Mouse (Mus musculus): ENCODE data around the gene Kcnj3.
"Not testable (repeated sequence)": the region's sequence is repeated elsewhere in the genome, so short reads cannot be mapped to it uniquely, and the experiment has no call there.

The Kcnj3 gene

DNA sequence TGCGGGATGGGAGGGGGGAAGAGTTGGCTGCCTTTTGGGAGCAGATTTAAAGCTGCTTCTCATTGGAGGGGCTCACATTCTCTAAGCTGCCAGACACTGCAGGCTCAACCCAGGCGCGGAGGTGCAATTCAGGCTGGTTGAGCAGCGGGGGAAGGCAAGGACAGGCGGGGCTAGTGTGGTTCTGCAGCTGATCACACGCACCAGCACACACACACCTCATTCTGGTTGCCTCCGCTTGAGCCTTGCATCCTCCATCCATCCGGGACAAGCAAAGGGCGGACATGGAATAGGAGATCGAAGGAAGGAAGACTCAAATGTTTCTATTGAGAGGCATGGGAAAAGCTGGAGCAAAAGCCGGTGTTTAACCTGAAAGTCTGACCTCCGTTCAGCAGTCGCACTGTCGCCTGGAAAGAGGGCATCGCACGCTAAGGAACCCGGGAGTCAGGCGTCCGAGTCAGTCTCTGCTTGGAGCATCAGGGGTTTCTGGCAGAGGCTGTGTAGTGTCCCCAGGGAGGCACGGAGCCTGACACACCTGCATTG, at the start of gene Kcnj3:
Kcnj3 (plus strand) TSS at position 250 of the 540 bp plus-strand sequence.
- DNase-seq (ENCODE audit: low spot score): no peak

DNA sequence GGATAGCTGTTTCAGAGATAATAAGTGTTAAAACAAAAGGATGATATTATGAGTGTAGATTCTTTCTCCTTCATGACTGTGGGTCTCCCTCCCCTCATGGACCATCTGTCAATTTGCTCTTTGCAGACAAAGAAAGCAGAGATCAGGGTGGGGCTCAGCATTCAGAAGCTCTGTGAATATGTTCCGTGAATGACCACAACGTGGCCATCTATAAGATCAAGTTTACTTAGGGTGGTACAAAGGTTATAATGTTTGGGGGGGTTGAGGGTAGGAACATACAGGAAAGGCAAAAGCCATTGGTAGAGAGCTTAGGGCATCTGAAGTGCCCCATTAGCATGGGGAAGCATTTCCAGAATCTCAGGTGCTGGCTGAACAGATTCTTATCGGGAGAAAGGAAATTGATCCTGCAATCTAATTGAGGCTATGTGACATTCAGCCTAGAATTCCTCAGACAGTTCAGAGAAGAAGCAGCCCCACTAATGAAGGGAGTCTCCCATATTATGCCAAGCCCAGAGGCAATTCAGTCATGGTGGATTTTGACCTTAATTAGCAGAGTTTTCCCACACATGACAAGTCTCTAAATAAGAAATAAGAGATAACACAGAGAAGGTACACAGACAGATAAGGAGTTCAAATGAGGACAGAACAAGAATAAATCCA, 45.3 kb upstream of the Kcnj3 start:
- DNase-seq (ENCODE audit: low spot score): no peak

DNA sequence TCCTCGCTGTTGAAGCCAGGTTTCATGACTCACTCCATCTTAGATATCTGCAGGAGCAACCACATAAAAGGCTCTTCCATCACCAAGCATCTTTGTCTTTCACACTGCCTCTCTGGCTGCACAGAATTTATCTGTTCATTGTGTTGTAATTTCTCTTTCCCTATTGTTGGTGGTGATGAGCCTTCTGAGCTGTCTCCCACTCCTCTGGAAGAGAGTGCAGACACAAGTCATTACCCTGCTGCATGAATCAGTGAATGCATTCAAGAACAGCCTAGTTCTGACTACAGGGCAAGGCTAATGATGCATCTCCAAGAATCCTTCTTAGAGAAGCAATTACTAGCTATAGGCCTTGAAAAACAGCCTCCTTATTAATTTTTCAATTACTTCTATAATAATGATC, 30.5 kb upstream of the Kcnj3 start:
- DNase-seq (ENCODE audit: low spot score): no peak

DNA sequence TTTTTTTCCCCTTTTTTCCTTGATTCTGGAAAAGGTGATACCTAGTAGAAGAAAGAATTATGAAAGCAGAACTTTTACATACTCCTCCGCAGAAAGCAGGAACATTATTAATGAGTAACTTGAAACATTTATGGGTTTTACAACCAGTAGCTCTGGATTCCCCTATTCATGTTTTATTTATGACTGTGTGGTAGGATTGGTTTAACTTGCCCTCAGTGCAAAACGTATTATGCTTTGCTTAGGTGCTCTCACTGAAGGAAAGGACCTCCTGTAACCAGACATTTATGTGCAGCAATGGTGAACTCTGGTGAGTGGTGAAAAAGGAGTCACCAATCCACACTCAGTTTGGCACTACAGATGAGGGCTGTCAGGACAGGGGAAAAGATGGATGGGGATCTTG, 8.1 kb upstream of the Kcnj3 start:
- no peak for DNase-seq (ENCODE audit: low spot score)

DNA sequence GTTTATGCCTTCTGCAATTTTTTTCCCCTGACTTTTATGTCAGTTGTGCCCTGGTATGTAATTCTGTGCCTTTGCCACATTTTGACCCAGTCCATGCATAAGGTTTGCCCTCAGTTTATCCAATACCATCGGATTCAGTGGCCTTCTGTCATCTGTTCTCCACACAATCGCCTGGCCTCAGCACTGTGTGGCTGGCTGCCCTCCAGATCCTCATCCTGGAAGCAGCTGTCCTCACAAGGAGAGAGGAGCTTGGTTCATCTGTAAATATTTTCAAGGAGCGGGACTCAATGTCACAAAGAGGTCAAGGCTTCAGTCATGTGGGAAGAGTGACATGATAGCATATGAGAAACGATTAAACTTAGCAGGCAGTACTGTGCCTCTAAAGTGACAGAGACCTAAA, 3.7 kb upstream of the Kcnj3 start:
- DNase-seq (ENCODE audit: low spot score): peak; percentile 4

DNA sequence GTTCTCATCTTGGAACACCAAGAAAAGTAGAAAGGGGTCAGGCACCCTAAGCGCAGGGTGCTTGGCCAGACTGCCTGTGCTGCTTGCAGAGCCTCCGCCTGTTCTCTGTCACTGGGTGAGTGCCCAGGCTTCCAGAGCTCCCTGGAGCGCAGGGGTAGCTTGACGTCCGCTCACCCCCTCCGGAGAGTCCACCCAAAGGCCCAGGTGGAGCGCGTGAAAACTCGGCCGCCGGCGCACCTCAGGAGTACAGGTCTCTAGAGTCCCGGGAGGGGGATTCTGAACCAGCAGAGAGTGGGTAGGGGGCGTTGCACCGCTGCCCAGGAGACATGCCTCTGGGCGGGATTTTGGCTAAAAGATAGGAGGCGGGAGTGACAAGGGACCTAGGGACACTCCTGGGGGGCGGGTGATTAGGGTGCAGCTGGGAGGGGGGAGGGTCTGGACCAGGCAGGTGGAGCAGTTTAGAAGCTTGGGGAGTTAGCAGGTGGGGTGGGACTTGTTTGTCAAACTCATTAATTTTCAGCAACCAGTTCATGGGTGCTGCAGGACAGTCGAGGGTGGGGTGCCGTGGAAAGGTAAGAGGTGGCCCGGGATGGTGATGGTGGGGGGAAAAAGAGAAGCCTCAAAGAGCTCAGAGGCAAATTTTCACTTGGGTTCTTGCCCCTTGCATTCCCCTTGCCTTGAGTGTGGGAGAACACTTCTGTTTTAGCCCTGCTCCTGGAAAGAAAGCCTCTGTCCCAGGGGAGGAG, 664 bp downstream of the Kcnj3 start:
- no peak for DNase-seq (ENCODE audit: low spot score)

DNA sequence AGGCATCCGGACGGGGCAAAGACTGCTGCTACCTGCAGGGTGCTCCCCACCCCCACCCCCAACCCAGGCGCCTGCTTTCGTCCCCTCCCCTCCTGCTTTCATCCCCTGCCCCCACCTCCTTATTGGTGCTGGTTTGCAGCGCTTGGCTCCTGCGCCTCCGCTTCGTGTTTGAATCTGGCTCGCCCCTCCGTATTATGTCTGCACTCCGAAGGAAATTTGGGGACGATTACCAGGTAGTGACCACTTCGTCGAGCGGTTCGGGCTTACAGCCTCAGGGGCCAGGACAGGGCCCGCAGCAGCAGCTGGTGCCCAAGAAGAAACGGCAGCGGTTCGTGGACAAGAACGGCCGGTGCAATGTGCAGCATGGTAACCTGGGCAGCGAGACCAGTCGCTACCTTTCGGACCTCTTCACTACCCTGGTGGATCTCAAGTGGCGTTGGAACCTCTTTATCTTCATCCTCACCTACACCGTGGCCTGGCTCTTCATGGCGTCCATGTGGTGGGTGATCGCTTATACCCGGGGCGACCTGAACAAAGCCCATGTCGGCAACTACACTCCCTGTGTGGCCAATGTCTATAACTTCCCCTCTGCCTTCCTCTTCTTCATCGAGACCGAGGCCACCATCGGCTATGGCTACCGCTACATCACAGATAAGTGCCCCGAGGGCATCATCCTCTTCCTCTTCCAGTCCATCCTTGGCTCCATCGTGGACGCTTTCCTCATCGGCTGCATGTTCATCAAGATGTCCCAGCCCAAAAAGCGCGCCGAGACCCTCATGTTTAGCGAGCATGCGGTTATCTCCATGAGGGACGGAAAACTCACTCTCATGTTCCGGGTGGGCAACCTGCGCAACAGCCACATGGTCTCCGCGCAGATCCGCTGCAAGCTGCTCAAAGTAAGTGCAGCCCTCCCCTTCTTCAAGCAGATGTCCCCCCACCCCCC, 1.5 kb downstream of the Kcnj3 start:
- DNase-seq (ENCODE audit: low spot score): no peak

DNA sequence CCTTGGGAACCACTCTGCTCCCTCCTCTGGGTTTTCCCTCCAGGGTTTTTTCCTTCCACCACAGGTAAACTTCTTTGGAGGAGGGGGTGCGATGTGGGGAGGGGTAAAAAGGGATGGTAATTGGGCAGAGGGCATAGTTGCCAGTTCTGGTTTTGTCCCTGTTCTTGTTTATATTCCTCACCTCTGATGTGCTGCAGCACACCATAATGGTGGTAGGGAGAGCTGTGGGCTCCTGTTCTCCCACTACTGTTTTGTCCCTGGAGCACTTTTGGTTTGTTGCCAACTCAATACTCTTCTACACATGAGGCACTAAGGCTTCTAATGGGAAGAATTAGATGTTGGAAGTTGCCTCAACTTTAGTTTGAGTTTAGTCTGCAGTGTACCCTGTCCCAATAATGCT, 2.2 kb downstream of the Kcnj3 start:
- DNase-seq (ENCODE audit: low spot score): no peak

DNA sequence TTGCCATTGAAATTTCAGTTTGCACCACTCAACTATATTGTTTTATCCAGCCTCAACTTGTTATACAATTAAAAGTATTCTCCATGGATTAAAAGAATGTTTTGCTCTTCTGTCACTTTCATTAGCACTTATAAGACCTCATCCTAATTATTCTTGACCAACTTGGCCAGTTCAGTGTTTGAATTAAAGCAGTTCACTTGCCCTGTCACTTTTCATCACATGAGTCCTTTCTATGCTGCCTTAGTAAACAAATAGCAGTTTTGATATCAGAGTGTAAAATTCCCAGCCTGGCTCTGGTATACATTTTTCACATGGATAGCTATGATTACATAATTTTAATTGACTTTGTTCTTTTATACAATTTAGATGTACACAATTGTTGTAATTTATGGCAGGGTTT, 3.4 kb downstream of the Kcnj3 start:
- no peak for DNase-seq (ENCODE audit: low spot score)

DNA sequence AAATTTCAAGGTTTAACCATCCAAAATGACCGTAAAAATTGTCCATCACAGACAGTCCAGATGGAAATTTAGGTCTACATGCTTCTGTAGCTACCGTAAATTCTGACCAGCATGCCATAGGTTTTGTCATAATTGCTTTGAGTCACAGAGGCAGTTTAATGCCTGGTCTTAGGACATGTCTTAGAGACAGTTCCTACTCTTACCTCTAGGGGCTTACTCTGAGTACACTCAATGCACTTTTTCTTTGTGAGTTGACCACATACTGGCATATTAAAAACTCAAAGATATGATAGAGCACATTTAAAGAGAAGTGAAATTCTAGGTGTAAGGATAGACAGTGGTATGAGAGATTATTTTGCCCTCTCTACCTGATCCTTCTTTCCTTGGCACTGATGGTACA, 6.2 kb downstream of the Kcnj3 start:
- no peak for DNase-seq (ENCODE audit: low spot score)

DNA sequence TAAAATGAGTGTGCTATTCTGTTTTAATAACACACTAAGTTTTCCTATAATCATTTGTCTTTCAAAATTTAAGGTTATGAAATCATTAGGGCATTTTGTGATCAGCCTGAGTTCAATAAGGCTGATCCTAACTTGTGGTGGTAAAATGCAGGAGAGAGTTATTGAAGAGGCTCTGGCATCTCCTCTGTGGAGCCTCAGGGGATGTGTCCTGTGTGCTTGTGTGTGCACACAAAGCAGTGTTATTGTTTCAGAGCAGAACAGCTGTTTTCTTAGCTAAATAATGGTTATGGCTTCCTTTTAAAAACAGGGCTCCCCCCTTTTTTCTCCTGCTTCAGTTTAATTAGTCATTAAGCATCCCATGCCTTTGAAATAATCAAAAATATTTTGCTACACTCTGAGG, 11.5 kb downstream of the Kcnj3 start:
- DNase-seq (ENCODE audit: low spot score): no peak

DNA sequence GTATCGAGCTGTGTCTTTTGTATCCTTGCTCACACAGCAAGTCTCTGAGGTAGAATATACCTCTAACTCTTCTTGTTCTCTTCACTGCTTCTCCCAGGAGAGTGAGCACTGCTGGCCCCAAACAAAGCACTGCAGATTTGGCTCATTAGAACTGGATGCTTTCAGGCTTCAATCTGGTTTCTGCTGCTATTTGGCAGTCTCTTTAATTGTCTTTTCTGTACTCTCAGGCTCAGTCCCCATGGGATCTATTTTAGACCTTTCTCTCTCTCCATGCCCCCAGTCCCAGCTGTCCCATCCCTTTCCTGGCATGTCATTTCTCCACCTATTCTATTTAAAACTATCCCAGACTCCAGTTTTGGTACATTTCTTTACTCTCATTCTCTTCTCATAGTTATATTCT, 15.0 kb downstream of the Kcnj3 start:
- DNase-seq (ENCODE audit: low spot score): no peak

DNA sequence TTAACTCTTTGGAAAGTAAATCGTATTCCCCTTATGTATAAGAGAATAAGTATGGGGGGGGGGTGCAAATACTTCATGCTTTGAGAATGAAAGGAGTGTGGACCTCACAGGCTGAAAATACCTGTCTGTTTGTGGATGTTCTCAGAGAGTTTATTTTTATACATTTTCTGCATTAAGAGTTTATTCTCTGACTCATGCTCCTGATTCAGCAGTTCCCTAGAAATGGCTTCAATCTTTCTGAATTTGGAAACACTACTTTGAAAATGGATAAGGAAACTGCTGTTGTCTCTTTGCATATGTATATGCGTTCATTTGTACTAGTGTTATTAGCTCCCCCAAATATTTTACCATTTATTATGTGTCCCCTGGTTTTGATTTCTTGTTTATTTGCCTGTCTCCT, 23.4 kb downstream of the Kcnj3 start:
- no peak for DNase-seq (ENCODE audit: low spot score)

DNA sequence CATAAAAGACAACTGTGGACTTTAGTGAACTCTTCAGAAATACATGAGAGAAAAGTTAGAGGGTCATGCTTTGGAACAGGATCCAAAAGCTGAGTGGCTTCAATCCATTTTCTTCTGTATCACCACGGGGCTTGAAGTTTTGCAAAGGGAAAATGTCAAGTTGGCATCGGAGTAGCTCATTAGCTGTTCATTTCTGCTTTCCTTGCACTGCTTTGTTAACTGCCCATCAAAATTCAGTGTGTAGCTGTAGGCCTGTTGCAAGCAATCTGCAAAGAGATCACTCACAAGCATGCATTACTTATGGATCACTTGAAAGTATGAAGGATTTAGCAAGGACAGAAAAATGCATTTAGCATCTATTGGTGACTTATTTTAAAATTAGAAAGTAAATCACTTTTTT, 33.4 kb downstream of the Kcnj3 start:
- DNase-seq (ENCODE audit: low spot score): no peak

DNA sequence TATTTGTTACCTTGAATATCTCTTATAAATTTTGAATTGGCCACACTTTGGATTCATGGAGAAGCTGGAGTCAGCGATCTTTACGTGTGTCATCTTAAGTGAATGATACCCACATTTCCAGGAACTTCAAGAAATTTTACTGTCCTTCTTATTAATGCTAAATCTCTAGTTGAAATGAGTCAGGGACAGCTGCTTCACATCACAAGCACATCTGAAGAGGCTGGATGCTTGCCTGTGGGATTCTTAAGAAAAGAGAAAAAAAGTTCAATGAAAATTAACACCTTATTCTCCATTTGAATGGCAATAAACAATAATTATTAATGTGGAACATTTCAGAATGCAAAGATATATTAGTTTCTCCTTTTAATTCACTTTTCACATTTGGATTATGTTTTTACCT, 34.2 kb downstream of the Kcnj3 start:
- no peak for DNase-seq (ENCODE audit: low spot score)

DNA sequence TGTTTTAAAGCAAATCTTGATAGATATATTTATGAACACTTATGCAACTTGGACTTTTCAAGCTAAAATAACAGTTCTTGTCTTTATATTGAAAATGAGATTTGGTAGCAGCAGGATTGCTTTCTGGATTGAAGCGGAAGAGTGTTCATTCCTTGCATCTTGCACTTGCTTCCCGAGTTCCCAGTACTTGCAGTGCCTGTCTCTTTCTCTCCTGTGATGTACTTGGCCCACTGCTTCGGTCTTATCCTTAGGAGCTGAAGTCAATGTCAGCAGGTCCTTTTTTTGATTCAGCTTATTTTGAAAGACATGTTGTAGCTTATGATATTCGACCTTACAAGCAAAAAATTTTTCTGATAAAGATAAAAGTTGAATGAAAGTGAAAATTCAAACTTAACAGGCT, 43.7 kb downstream of the Kcnj3 start:
- no peak for DNase-seq (ENCODE audit: low spot score)

DNA sequence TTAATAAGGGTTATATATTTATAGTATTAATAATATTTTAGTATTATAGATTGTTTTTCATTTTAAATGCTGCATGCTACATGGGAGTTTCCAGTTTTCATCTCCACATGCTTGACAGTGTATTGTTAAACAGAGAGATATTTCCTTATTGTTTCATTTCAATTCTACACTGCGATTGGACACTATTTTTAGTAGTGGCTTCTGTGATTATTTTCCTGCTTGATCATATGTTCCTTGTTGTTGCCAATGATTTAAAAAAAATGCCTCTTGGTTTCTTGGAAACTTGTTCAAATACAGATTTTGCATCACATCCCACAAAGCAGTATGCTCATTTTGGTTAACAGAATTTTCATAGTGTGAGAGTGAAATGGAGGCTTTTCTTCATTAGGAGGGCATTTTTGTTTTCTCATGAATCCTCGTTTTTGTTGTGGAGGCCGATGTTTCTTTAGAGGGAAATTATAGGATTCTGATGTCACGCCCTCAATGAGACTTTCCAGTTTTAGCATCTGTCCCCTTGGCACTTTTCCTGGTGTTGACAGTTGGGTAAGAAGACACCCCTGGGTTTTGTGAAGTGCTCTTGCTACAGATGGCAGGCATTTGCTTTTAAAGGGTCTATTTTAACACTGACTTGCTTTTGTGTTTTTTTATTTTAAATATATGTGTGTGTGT, 44.3 kb downstream of the Kcnj3 start:
- no peak for DNase-seq (ENCODE audit: low spot score)

DNA sequence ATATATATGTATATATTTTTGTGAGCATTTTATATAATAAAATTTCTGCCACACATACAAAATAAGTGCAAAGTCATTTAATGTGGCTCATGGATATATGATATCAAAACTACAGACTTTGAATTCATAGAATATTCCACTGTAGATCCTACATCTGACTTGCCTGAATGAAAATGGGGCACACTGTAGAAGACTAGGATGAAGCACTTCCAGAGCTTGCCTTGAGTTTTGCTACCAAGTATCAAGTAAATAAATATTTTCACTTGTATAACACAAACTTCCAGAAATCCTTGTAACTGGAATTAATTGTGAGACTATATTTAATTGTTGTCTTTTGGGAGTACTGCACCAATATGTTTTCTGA, 44.8 kb downstream of the Kcnj3 start:
- DNase-seq (ENCODE audit: low spot score): no peak

DNA sequence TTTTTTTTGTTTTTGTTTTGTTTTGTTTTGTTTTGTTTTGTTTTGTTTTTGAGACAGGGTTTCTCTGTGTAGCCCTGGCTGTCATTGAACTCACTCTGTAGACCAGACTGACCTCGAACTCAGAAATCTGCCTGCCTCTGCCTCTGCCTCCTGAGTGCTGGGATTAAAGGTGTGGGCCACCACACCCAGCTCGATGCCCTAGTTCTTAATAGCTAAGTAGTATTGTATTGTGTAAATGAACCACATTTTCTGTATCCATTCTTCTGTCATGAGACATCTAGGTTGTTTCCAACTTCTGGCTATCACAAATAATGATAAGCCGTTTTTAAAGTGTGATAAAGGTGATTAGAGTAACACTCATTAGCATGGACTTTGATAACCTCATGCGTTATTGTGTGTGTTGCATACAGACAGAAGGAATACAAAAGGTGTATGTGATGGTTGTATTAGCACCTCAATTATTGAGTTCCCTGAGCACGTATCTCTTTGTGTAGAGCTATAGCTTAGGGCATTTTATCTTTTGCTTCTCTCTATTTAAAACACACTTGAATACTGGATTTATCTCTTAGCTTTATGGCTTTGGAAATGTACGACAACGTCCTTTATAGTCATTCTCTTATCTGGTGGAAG, 49.8 kb downstream of the Kcnj3 start:
- not testable (repeated sequence) for DNase-seq (ENCODE audit: low spot score)

DNA sequence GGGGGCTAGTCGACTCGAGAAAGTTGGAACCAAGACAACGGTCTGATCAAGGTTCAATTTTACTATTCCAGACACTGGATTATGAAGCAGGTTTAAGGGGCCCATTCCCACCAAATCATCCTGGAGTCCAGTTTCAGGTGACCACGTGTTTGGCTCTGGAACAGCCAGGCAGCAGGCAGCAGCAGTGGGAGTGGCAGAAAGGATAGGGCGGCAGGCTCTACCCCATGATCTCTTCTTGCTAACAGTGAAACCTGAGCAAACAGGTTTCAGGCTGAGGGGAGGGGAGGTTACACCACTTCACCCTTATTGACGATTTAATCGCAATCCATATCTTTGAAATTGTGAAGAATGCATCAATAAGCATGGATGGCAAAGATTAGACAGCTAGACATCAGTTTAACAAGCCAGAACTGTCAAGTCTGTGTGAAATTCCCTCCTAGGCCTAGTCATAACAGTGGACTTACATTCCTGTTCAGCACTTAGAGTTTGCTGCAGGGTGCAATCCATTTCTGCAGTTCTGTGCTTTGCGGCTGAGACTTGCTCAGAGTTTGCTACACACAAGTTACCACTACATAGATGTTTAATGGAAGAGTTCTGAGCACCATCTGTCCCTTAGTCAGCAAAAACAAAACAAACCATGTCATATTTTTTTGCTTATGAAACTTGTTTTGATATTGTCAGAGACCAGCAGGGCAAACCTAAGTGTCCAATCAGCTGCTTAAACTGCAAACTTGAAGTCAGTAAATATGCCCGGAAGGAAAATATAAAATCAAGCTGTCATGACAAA, 67.8 kb downstream of the Kcnj3 start:
- DNase-seq (ENCODE audit: low spot score): no peak

DNA sequence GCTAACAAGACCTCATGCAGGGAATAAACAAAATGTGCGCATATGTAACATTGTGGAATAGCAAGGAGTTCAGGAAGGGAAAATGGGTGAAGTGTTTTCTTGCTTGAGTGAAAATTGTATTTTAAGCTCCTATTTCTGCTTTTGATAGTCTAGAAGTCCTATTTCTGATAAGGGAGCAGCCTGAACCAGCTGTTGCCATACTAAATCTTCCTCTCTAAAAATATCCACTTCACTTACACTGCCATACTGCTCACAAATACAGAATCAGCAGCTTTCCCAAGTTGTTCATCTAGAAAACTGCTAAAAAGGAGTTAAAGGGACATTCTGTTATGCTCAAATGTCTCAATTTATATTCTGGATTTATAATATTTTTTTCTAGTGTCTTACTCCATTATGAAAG, 69.9 kb downstream of the Kcnj3 start:
- no peak for DNase-seq (ENCODE audit: low spot score)

Measured in ovary, postnatal 10 days (tissue).